Mouse (Mus musculus): Measurements from ENCODE around the gene Tspan3.

The Tspan3 gene

DNA sequence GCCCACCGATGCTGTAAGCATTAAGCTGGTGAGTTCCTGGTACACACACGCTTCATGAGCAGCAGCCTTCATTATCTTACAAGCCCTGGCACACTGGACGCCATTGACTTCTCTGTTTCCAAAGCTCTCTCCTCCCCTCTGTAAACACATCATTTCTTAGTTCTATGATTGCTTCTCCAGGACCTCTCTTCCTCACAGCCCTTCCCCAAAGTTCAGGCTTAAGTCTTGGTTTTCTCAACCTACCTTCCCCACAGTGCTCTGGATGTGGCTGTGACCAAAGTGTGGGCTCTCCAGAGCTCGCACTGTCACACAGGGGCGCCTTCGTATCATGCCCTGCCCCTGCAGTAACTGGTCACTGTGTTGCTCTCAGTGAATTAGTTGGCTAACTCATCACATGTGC is at the start of gene Tspan3:
Tspan3 (minus strand) TSS at position 101 of the 400 bp plus-strand sequence.
- DNase-seq = no peak

DNA sequence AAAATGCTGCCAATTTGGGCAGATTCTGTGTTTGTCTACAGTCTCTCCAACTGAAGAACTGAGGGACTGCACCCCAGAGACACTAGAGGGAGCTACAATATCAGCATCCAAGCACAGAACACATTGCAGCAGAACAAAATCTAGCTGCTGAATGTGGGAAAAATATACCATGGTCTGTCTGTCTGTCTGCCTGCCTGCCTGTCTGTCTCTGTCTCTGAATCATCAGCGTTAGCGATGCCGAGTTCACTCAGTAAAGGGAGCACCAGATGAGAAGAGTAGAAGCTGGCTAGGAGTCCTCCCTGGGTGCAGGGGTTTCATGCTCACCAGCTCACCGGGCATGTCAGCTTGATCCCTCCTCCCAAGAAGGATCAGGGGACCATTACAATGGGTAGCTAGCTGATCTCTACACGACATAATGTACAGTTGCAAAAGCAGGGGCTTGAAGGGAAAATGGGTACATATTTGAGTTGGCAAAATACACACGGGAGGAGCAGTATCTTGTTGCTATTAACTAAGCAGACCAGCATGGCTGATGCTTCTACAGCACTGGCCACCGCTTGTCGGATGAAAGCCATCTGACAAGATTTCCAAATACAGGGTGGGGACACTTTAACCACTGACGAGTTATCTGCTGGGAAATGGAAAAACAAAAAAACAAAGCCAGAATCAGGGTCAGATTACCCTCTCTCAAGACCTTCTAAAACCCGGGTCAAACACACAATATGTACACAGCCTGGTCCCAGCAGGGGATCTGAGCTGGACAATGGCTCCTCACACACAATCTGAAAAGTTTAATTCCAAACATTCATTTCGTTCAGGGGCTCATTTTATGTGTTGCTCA is 48.4 kb upstream of the Tspan3 start:
- peak; percentile 72 for DNase-seq

DNA sequence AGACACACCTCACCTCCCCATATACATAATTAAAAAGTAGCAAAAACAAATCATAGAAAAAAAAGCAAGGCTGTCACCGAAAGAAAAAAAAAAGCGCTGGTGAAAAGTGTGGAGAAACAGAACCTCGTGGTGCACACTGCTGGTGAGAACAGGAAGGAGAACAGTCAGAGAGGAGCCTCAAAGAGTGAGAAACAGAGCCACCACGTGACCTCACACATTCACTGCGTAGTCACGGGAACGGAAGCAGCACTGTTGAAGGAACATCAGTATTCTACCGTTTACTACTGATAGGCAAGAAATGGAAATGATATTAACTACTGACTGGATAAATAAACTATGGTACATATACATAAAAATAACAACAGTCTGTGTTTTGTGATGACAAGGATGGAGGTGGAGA is 43.5 kb upstream of the Tspan3 start:
- no peak for DNase-seq

DNA sequence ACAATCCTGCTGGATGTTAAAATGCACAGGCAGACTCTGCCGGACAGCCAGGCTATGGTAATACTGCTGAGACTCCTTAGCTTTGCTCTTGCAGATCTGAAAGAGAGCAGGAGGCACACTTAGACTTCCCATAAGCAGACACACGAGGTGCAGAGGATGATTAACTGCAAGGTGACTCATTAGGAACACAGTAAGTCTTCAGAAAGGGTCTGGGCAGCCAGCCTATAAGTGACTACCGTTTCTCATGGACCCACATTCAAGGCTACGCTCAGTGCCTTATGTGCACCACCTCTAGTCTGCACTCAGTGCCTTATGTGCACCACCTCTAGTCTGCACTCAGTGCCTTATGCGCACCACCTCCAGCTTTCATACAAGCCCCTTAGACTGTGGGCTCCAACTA is 42.2 kb upstream of the Tspan3 start:
- DNase-seq = no peak

DNA sequence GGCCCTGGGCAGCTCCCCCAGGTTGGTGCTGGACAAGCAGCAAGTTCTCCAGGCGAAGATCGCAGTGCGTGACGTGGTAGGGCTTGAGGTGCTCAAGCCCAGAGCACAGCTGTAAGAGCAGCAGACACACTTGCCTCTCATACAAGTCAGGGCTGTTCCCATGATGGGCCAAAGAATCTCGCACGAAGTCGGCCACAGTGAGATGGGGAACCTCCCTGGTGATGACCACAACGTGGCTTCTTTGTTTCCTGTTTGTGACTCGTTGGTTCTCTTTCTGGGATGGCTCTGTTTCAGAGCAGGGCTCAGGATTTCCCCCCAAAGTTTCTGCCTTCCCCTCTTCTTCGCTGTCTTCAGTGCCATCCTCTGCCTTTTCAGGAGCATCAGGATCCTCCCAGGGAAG is 41.8 kb upstream of the Tspan3 start:
- no peak for DNase-seq

DNA sequence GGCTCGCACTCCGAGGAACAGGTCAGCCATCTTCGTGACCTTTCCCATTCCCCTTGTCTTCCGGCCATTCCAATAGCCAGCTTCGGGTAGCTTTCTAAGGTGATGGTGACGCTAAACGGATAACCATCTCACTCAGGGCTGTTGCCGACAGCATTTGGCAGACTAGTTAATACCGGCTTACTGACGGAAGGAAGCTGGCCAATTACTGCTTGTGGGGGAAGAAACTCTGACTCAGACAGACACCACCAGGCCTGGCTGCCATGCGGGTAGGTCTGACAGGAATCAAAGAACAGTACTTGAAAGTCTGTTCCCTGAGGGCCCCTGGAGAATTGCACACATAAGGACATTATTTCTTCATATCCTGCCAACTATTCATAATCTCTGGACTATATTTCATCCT is 40.1 kb upstream of the Tspan3 start:
- DNase-seq = no peak

DNA sequence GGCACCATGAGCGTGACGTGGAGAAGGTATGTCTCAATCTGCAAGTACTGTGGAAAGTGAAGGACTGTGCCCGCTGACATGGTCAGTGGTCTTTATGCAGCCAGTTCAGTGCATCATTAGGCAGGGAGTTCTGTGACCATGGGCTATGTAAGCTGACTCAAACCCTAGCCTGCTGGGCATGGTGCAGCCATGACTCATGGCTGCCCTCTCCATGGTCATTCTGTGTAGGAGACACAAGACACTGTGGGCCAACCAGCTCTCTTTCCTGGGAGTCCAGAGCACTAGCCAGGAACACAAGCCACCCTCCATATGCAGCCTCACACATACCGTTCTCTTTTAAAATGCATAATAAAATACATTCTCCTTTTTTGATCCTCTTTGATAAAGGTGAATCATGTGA is 39.0 kb upstream of the Tspan3 start:
- DNase-seq = no peak

DNA sequence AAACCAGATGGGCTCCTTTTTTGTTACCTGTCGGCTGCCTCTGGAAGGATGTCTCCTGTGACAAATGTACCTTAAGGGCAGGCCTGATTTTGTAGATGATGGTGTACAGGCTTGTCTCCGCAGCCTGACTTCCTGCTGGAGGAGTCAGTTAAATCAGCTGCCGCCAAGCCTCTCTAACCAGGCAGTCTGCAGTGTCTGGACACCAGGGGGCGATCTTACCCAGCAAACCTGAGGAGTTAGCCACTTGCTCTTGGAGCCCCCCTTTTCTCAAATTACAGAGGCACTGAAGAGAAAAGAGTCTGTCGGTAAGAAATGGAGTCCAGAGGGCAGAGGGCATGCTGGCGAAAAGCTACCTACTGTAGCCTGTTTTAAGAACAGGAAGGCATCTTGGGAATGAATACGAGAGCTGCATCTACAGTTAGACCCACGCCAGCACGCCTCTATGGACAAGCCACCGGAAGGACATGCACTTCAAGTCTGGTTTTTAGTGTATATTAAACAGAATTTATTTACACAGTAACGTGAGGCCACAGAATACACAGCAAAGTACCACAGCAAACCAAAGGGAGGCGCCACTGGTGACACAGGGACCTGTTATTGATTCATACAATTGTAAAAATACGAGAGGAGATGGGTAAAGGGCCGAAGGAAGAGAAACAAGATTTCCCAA is 35.5 kb upstream of the Tspan3 start:
- peak; percentile 91 for DNase-seq

DNA sequence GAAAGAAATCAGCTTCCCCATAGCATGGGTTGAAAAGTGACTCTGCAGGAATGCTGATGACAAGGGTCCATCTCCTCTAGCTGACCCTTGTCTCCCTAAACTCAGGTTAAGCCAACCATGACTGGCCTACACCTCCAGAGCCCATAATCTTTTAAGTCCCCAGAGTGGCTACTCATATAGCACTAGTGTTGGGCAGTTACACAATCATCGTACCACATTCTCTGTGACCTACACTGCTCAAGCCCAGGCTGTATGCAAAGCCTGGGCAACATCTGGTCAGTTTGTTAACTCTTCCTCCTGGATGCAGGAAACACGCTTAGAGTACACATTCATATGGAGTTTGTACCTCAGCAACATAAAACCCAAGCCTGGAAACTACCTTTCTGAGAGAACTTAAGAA is 34.9 kb upstream of the Tspan3 start:
- DNase-seq = no peak

DNA sequence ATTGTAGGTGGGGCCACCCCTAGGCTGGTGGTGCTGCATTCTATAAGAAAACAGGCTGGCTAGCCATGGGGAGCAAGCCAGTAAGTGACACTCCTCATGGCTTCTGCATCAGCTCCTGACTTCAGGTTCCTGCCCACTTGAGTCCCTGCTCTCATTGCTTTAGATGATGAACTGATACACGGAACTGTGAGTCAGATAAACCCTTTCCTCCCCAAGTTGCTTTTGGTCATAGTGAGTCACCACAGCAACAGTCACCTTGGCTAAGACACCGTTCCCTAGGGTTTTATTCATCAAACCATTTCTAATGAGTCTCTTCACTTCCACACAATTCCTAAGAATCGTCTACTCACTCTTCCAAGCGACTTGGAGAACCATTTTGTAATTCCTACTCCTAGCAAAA is 31.6 kb upstream of the Tspan3 start:
- no peak for DNase-seq

DNA sequence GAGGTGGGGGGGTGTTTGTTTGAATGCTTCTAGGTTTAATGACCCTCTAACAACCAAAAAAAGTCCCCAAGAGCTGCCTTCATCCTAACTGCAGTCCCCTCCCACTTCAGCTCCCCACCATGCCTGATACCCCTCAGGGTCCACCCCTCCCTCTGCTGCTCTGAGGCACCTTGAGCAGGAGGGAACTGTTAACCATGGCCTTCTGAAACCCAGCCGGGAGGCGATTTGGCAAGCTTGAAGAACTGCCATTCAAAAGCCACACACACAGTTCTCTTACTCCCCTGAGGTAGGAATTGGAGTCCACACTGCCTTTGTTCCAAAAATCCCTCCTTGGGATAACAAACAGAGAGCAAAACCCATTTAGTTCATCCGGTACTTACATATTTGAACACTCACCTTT is 29.9 kb upstream of the Tspan3 start:
- no peak for DNase-seq

DNA sequence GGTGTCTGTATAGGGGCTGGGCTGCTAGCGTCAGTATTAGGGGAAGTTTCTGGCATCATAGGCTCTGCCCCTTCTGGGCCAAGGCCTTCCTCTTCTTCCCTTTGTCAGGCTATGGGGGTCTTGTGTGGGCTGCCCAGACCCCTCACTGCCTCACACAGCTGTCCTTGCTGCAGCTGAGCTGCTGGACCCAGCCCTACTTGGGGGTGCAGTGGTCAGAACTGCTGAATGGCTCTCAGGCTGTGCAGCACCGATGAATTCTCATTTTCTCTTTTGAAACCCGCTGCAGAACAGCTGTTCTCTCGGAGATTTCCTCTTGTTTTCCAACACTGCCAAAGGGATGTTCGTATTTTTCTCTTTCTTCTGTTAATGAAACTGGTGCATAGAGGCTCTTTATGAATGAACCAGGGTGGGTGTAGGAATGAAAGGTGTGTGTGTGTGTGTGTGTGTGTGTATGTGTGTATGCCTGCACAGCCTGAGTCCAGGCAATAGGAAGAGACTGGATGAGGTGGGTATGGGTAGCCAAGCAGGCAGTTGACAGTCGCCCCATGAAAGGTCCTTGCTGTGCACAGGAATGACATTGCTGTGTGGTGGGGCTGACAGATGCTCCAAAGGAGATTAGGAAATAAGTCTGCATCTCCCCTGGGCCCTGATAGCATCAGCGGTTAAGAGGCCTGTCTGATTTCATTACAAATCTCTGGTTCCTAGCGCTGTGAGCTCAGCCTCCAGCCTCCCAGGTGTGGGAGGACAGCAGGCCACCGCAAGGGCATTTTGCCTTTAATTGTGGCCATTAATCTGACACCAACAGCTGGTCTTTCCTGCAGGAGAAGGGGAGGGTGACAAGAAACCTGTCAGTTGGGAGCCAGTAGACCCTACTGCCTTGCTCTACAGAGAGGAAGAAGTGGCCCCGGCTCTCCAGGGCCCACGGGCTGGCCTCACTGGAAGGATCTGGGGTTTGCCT is 26.5 kb upstream of the Tspan3 start:
- no peak for DNase-seq

DNA sequence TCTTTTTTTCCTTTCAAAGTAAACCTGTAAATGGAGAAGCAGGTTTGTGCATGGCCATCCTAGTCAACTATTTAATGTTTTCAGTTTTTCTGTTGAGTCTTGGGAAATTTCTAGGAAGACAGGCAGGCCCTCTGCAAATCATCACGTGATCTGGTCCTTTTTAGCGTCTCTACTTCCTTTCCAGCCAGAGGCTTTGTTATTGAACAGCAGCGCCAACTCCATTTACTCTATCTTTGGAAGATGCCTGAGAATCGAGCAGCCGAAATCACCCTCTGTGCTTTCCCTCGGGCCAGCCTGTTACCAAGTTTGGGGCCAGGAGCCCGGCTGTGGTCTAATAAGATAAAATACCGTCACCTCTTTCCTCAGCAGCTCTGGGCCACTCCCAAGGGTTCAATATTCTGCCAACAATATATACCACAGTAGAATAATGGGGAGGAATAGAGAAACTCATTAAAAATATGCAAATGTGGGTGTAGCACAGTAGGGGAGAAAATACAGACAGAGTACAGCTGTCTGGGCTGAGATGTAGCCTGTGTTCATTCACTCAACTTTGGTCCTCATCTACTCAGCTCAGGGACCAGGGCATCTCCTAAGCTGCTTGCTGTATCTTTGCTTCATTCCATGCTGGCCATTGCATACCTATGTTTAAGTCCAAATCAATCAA is 15.0 kb upstream of the Tspan3 start:
- peak; percentile 21 for DNase-seq

DNA sequence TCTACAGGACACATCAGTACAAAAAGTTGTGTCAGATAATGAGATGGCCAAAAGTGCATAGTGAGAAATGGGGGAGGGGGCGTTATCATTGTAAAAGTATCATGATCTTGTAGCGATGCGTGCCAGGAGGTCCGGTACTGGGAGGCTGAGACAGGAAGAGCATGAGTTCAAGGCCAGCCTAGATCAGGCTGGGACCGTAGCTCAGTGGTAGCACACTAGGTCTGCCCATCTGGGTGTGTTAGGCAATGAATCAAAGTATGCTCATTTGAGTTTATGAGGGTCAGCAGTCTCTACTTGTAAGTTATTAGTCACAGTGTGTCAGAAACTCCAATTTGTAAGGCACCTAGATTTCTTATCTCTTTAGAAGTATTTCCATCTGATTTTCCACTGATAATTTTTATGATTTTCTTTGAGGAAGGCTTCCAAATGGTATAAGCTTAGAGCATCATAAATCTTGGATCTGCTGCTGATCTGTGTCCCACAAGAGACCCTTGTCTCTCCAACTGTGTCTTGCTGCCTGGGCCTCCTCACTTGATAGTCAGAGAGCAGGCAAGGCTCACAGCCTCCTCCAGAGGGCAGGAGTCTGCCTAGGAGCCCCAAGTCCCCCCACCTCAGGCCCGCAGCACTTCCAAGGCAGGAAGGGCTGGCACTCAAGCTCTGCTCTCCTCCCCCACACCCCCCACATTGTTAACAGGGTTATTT is 14.3 kb upstream of the Tspan3 start:
- DNase-seq = peak; percentile 57

DNA sequence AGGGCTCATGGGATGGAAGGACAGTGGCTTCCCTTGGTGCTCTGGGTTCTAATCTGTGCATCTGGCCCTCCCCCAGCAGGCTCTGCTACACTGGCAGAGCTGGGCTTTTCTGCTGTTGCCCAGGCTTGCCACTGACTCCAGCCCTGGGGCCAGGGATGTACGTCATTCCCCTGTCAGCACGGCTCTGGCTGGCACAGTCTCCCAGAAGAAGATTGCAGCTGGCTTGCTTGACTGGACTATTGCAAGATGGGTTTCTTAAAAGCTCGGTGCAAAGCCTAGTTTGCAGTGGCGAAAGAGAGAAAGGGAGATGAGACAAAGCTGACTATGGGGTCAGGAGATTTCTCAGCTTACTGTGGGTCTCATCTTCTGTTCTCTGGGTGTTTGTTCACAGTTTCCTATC is 12.1 kb upstream of the Tspan3 start:
- DNase-seq = no peak

DNA sequence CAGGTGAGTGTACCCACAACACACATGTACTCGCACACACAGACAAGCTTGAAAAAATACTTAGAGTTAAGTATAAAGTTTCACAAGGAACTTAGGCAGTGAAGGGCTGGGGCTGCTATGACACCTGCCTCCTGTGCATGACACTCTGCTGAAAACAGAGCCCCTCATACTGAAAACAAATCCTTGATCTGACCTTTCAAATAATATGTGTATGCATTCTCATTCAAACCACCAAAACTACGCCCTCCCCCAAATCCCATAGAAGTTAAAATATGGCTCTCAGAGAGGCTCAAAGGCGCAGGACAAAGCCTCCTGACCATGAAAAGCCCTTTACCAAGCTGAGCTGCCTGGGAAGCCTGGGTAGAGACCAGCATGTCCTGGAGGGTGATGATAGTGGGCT is 10.0 kb upstream of the Tspan3 start:
- DNase-seq = no peak

DNA sequence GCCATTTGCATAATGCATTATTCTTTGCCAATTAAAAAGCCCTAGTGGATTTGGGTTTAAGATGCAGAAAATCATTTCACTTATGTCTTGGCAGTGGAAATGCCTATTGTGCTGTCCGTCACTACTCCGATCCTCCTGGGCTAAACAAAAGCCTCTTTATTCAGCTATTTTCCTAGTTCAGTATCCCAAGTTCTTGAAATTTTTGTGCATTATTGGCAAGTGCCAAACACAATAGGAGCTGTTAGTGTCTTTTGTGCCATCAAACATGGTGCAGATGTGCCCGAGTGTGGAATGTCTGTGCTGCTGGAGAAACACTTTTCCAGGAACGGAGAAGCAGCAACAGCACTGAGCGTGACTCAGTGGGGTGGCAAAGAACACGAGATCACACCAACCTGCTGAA is 2.4 kb upstream of the Tspan3 start:
- DNase-seq = no peak

DNA sequence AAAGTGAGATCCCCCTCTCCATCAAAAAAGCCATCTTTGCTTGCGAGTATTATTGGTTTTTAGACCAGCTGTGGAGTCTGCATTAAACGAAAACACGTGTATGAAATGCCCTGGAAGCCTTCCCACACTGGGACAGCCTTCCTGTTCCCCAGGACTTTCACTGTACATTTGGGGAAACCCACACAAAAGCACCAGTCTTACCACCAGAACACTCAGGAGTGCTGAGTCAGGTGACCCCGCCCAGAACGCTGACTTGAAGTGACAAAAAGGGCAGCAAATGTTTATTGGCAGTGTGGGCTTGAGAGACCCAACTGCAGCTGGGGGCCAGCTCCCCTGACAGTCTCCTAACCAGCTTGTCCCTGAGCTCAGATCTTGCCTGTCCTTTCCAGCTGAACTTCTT is 884 bp upstream of the Tspan3 start:
- DNase-seq = no peak

DNA sequence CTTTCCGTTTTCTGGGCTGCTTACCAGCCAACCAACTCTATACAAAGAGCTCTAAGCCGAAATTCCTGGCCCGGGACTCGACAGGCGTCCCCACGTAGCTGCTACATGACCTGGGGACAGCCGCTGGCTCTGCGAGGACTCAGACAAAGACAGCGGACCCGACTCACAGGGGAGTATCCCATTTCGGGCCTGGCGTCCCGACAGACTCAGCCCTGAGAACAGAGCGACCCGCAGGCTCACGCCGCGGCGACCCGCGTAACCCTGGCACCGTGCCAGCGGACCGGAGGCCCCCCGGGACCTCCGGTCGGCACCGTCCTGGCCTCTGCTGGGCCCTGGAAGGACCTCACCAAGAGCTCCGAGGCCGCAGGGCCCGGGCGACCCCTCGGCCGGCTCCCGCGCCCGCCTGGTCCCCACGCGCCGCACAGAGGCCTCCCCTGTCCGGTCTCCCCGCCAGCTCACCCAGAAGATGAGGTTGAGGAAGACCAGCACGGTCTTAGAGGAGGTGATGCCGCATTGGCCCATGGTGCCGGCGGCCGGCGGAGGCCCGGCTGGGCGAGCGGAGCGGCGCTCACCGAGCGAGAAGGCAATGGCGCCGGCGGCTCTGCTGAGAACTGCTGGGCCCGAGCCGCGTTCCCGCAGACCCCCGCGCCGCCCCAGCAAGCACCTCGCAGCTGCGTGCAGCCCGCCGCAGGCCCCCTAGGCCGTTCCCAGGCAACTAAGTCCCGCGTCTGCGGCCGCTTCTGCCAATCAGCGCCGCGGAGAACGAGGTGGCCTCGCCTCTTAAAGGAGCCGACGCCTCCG is 4.7 kb downstream of the Tspan3 start:
- peak; percentile 91 for DNase-seq

DNA sequence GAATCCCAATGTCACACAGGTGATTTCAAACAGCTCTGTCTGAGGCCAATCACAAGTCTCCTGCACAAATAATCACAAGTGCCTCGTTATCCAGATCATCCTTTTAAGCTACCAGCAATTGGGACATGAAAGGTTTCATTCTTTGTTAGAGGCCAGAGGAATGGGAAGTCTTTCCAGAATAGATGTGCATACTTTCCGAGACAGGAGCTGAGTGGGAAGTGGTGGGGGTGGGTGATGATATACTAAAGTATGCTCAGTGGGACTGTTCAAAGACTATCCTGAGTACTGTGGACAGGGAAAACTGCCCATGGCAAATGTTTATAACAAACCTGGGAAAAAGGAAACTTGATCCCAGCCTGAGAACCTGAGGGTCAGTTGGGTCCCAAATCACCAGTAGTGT is 5.8 kb downstream of the Tspan3 start:
- no peak for DNase-seq

DNA sequence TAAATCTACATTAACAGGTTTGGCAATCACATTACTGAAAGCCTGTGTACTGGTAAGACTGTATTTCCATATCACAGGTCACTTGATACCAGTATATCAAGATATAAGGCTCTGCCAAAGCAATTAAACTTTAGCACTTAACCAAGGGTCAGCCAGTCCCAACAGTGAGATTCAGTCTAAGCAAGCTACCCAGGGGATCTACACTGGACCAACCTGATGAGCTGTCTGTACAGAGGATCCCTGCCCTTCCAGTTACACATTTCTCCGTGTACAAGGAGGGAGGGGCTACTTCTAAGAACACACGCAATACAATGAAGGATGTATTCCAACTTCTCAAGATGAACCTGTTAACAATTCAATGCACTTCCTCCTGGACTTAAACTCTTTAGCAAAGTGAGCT is 7.2 kb downstream of the Tspan3 start:
- no peak for DNase-seq

All from lung, postnatal 10 days (tissue).